Comparison of ENCODE assay signal across 8 mouse cellular contexts in genomic region chr1:132880161-132881005, GRCm38 (mm10). TPM values are rescaled to one million over a fixed set of nuclear protein-coding genes. Genes with fewer than 3 reads are reported as not detected.
DNase-seq lines count a peak whose midpoint lies in the region; ATAC-seq and TF ChIP-seq lines count a peak whose summit lies in the region.

TSS of gene Lrrn2 (plus strand) at chr1:132880273.

- DNase-seq in heart, adult 11 months: peak; percentile 94
- no peak for DNase-seq in heart, adult 8-10 months (ENCODE audit: low spot score)
- DNase-seq in cerebellum, postnatal 25 days: peak; percentile 84 to 87
- peak; percentile 46 to 60 for DNase-seq in frontal cortex, postnatal 25 days (ENCODE audit: low spot score in 2 of 2)
- peak; percentile 82 for DNase-seq in hindbrain, postnatal 0 days (ENCODE audit: low spot score)
- peak; percentile 71 for DNase-seq in limb, embryonic 11.5 days (ENCODE audit: low spot score)
- DNase-seq in neural tube, embryonic 11.5 days (ENCODE audit: low spot score): peak; percentile 71
- DNase-seq in urinary bladder, postnatal 36 days (ENCODE audit: low spot score in 2 of 2): peak; percentile 4 to 11

- no peaks in the 10 kb centered on the region for H3K9me3 ChIP-seq in hindbrain, postnatal 0 days (ENCODE audit: low read length)
- no peaks in the 10 kb centered on the region for H3K9me3 ChIP-seq in limb, embryonic 11.5 days (ENCODE audit: control insufficient read depth, low read length)
- no peaks in the 10 kb centered on the region for H3K9me3 ChIP-seq in neural tube, embryonic 11.5 days (ENCODE audit: control insufficient read depth, low read length)

- 1% methylated on average over 70 of the region's 80 CpGs for WGBS in hindbrain, postnatal 0 days
- under 1% methylated on average over 79 of the region's 80 CpGs for WGBS in limb, embryonic 11.5 days
- WGBS in neural tube, embryonic 11.5 days: 0% methylated on average over 80 of the region's 80 CpGs

- peaks cover 16% of the 10 kb centered on the region for H3K4me1 ChIP-seq in hindbrain, postnatal 0 days (ENCODE audit: insufficient read depth, low read length)
- H3K4me1 ChIP-seq in limb, embryonic 11.5 days (ENCODE audit: control insufficient read depth, insufficient read depth, low read length): peaks cover 21% of the 10 kb centered on the region
- H3K4me1 ChIP-seq in neural tube, embryonic 11.5 days (ENCODE audit: control insufficient read depth, insufficient read depth, low read length): peaks cover 2% of the 10 kb centered on the region; the same call in 1 of the 2 replicates

- no peaks in the 10 kb centered on the region for H3K36me3 ChIP-seq in hindbrain, postnatal 0 days (ENCODE audit: insufficient read depth, low read length)
- H3K36me3 ChIP-seq in limb, embryonic 11.5 days (ENCODE audit: control insufficient read depth, insufficient read depth, low read length): no peaks in the 10 kb centered on the region
- H3K36me3 ChIP-seq in neural tube, embryonic 11.5 days (ENCODE audit: control insufficient read depth, insufficient read depth, low read length): no peaks in the 10 kb centered on the region

- no peaks in the 10 kb centered on the region for H3K27me3 ChIP-seq in hindbrain, postnatal 0 days (ENCODE audit: insufficient read depth, low read length)
- peaks cover 54% of the 10 kb centered on the region for H3K27me3 ChIP-seq in limb, embryonic 11.5 days (ENCODE audit: control insufficient read depth, insufficient read depth, low read length)
- peaks cover 18% of the 10 kb centered on the region for H3K27me3 ChIP-seq in neural tube, embryonic 11.5 days (ENCODE audit: control insufficient read depth, insufficient read depth, low read length)

- peak within 1 kb of the TSS; percentile 65 for H3K4me3 ChIP-seq in hindbrain, postnatal 0 days (ENCODE audit: low read length)
- H3K4me3 ChIP-seq in limb, embryonic 11.5 days (ENCODE audit: low read depth, low read length): peak within 1 kb of the TSS; percentile 58
- H3K4me3 ChIP-seq in neural tube, embryonic 11.5 days (ENCODE audit: low read depth, low read length): peak within 1 kb of the TSS; percentile 59

- H3K4me2 ChIP-seq in hindbrain, postnatal 0 days (ENCODE audit: low read depth, low read length): peak within 1 kb of the TSS; percentile 91
- peak within 1 kb of the TSS; percentile 98 for H3K4me2 ChIP-seq in limb, embryonic 11.5 days (ENCODE audit: low read depth, severe bottlenecking)
- peak within 1 kb of the TSS; percentile 99 for H3K4me2 ChIP-seq in neural tube, embryonic 11.5 days (ENCODE audit: low read depth)

- ATAC-seq in hindbrain, postnatal 0 days: peak; percentile 72
- peak; percentile 48 for ATAC-seq in limb, embryonic 11.5 days (ENCODE audit: insufficient number of reproducible peaks, low FRiP score, low TSS enrichment, low read depth)
- peak; percentile 82 for ATAC-seq in neural tube, embryonic 11.5 days (ENCODE audit: insufficient read depth, low FRiP score, low TSS enrichment)

- H3K9ac ChIP-seq in hindbrain, postnatal 0 days (replicated peaks; ENCODE audit: low read length): peak within 1 kb of the TSS; percentile 69
- peak within 1 kb of the TSS; percentile 52 for H3K9ac ChIP-seq in limb, embryonic 11.5 days (ENCODE audit: low read length)
- H3K9ac ChIP-seq in neural tube, embryonic 11.5 days (ENCODE audit: low read length): peak within 1 kb of the TSS; percentile 77

- peak within 1 kb of the TSS; percentile 87 for H3K27ac ChIP-seq in hindbrain, postnatal 0 days
- H3K27ac ChIP-seq in limb, embryonic 11.5 days (replicated peaks; ENCODE audit: low read depth, low read length): no peak within 1 kb of the TSS
- H3K27ac ChIP-seq in neural tube, embryonic 11.5 days (ENCODE audit: low read depth, low read length): peak within 1 kb of the TSS; percentile 60

- no peak for TF ChIP-seq CTCF in hindbrain, postnatal 0 days (IDR thresholded peaks at IDR 0.05; ENCODE audit: low read depth)

RNA-seq across cellular contexts. Expression of gene Lrrn2, which starts in this region (rescaled TPM):
- total RNA-seq in heart, adult 8-10 months (2022): 1 to 10 TPM; 3.8 to 6.3 (median 4.7) TPM
- 48.3 and 51.0 TPM in 2 replicates for total RNA-seq in hindbrain, postnatal 0 days (2014; rRNA removed)
- 60.0 and 64.7 TPM in 2 replicates for polyA plus RNA-seq in hindbrain, postnatal 0 days (2015; fragmentation: Nextera tagmentation; extraction: Ambion mirVana)
- 2.6 TPM in 2 replicates for polyA plus RNA-seq in limb, embryonic 11.5 days (2014; fragmentation: Nextera tagmentation; extraction: Ambion mirVana)
- polyA plus RNA-seq in neural tube, embryonic 11.5 days (2014; fragmentation: Nextera tagmentation; extraction: Ambion mirVana): 8.1 and 8.5 TPM in 2 replicates
